Mouse (Mus musculus) gastrocnemius, adult 18-20 months (tissue): ENCODE measurements at regions not wholly inside any gene's neighbourhood (a gene's known extent, or its start where the extent isn't known, plus 50 kb on each side); places are given as distances from the start of the nearest gene placed in this dataset.

ENCODE experiments used
- DNase-seq: peaks from one replicate; pipeline ENCODE4 v3.0.0; 2021; ENCODE audit warnings: low spot score

GRCm38 (mm10) chr1:88809756-88810155, 107.7 kb upstream of the Arl4c start:
- DNase-seq, result no peak

GRCm38 (mm10) chr1:88813200-88813599, 111.2 kb upstream of the Arl4c start:
- no peak for DNase-seq

GRCm38 (mm10) chr1:88816376-88816945, 114.4 kb upstream of the Arl4c start:
- no peak for DNase-seq

- no peak for DNase-seq
These were observed 123.2 kb upstream of the Arl4c start for GRCm38 (mm10) chr1:88825215-88825614.

- DNase-seq, result no peak
These were observed 136.7 kb upstream of the Arl4c start for GRCm38 (mm10) chr1:88838661-88839274.

GRCm38 (mm10) chr1:88839407-88839976, 137.5 kb upstream of the Arl4c start:
- no peak for DNase-seq

- no peak for DNase-seq
These were observed 138.1 kb upstream of the Arl4c start for GRCm38 (mm10) chr1:88839977-88840628.

GRCm38 (mm10) chr1:88840991-88841592, 139.1 kb upstream of the Arl4c start:
- DNase-seq, result no peak

GRCm38 (mm10) chr1:88847333-88848091, 145.5 kb upstream of the Arl4c start:
- no peak for DNase-seq

GRCm38 (mm10) chr1:88848246-88848645, 146.2 kb upstream of the Arl4c start:
- DNase-seq, result no peak

GRCm38 (mm10) chr1:88849421-88849820, 147.4 kb upstream of the Arl4c start:
- no peak for DNase-seq

GRCm38 (mm10) chr1:88851931-88852330, 149.9 kb upstream of the Arl4c start:
- DNase-seq, result no peak

GRCm38 (mm10) chr1:88860871-88861589, 159.0 kb upstream of the Arl4c start:
- no peak for DNase-seq

GRCm38 (mm10) chr1:88861590-88861935, 159.5 kb upstream of the Arl4c start:
- no peak for DNase-seq

GRCm38 (mm10) chr1:88865436-88865835, 163.4 kb upstream of the Arl4c start:
- DNase-seq, result no peak

- DNase-seq, result no peak
These were observed 164.6 kb upstream of the Arl4c start for GRCm38 (mm10) chr1:88866571-88866970.

GRCm38 (mm10) chr1:88867138-88867537, 165.1 kb upstream of the Arl4c start:
- DNase-seq, result no peak

GRCm38 (mm10) chr1:88869885-88870284, 167.9 kb upstream of the Arl4c start:
- DNase-seq, result no peak

- DNase-seq, result no peak
These were observed 173.3 kb upstream of the Arl4c start for GRCm38 (mm10) chr1:88875356-88875755.

- no peak for DNase-seq
These were observed 175.4 kb upstream of the Arl4c start for GRCm38 (mm10) chr1:88877441-88877840.

GRCm38 (mm10) chr1:88878831-88879230, 176.8 kb upstream of the Arl4c start:
- DNase-seq, result no peak
